Mouse (Mus musculus) embryo, embryonic 11.5 days (tissue): ENCODE results near the gene Foxf1.

Experiments
- DNase-seq: peaks from one replicate; pipeline ENCODE4 v3.0.0-alpha.2; 2012; ENCODE audit warnings: low read depth, low spot score

Gene Foxf1

DNA sequence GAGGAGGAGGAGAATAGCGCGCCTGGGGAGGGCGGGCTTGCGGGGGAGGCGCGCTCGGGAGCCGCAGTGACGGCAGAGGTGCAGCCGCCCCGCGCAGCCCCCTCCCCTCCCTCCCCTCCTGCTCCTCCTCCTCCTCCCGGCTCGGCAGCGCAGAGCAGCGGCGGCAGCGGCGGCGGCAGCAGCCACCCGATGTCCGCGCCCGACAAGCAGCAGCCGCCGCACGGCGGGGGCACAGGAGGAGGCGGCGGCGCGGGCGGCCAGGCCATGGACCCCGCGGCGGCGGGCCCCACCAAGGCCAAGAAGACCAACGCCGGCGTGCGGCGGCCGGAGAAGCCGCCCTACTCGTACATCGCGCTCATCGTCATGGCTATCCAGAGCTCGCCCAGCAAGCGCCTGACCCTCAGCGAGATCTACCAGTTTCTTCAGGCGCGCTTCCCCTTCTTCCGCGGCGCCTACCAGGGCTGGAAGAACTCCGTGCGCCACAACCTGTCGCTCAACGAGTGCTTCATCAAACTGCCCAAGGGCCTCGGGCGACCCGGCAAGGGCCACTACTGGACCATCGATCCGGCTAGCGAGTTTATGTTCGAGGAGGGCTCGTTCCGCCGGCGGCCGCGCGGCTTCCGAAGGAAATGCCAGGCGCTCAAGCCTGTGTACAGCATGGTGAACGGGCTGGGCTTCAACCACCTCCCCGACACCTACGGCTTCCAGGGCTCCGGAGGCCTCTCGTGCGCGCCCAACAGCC lies at the start of gene Foxf1:
TSS of gene Foxf1 (plus strand) at position 177 of the 742 bp plus-strand sequence.
- DNase-seq: no peak

DNA sequence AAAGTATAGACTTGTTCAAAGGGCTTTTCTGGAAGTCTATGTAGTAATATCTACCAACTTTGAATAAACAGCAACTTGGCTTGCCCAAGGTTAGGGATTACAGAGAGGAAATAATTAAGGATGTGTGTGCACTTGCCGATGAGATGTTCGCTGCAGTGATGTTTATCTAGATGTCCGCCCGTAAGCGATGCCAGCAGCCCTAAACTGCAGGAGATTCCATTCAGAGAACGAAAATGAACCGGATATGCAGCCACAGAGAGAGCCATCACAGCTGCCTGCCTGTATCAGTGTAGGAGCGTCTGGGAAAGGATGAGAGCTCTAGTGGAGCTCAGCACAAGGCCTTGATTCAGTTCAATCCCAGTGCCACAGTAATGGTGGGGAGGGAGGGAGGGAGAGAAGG lies 48.6 kb upstream of the Foxf1 start:
- DNase-seq: no peak

DNA sequence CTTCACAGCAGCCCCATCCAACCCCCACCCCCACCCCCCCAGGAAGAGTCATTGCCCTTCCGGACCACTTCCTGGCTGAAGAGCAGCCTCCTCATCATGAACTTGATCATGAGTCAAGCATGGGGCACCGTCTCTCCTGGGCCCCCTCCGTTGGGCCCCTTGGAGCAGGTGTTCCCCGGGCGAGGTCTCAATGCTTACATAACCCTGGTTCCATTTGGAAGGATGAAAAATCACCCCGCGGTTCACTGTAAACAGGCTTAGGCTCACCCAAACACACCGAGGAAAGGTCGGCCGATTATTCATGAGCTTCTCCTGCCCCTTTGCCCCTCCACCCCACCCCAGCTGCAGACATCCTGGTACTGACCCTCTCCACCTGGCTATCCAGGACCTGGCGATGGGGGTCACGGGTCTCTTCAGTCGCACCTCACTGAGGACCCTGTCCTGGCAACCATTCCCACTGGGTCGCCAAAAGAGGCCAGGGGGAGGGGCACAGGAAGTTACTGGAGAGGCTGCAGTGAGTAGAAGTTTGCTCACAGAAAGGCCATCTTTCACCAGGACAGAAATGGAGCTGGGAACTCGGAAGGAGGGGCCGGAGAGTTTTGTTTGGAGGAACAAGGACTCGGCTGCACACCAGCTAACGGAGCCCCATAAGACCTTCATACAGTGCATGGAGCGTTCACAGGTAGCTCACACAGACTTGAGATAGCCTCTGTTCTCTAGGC lies 40.3 kb upstream of the Foxf1 start:
- no peak for DNase-seq

DNA sequence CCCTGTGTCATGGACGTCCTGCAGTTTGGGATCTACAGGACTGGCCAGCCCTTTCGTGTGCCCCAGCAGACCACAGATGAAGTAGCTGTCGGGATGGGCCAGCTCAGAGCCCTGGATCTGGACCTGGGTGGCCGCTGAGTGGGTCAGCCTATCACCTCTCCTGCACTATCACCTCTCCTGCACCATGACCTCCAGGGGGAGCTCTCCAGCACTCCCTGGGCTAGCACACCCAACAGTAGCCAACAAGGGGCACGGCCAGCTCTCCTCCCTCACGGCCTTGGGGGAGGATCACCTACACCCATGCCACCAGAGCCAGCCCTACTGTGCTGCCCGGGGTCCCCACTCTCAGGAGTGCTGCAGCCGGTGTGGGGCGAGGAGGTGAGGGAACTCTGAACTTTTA lies 36.7 kb upstream of the Foxf1 start:
- no peak for DNase-seq

DNA sequence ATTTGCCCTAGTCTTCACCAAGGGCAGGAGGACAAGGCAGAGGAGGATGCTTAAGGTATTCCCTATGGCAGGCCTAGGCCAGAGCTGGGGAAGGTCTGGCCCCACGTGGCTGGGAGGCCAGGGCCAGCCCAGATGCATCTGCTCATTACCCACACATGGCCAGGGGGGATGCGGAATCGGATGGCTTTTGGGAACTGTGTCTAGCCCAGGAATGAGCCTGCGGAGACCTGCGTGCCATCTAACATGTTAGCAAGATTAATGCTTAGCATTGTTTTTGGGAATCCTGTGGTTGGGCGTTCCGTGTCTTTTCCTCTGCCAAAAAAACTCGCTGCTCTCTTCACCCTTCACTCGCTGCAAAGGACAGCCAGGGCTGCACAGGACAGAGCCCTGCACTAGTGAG lies 26.1 kb upstream of the Foxf1 start:
- DNase-seq: no peak

DNA sequence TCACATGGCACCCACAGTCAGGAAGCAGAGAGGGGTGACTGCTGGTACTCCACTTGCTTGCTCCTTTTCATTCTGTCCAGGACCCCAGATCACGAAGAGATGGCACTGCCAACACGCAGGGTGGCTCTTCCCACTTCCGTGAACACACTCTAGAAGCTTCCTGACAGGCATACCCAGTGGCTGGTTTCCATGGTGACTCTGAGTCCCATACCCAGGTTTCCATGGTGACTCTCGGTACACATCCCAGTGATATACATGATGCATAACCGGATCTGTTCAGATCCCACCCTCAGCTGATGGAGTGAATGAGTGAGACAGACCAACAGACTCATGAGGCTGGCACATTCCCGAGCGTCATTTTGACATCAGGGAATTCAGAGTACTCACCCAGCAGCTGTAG lies 25.1 kb upstream of the Foxf1 start:
- DNase-seq: no peak

DNA sequence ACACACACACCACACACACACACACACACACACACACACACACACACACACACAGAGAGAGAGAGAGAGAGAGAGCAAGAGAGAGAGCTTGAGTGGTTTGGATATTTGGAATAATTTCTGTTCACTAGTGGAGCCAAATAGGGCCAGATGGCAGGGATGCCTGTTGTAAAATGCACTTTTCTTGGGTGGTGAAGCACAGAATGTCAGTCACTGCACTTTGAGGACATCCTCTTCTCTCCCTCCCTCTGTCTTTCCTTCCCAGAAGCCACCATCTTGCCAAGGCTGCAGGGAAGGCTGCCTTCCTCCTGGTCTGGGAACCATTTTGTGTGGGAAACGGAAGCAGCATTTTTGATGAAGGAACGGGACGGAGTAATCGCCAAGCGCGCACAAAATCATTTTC lies 21.7 kb upstream of the Foxf1 start:
- DNase-seq: no peak

DNA sequence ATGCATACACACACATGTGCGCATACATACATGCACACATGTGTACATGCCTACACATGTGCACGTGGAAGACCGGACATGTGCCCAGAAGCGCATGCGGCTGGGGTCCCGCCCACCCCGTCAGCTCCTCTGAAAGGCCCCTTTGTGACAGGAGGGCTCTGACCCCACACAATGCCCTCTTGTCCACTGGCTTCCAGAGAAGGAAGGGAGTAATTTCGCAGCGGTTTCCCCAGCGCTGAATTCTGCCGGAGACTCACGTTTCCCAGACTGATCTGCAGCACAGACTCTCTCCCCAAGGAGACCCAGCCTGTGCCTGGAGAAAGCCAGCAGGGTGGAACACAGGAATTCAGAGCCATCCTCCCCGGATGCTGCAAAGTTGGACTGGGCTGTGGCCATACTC lies 20.5 kb upstream of the Foxf1 start:
- no peak for DNase-seq

DNA sequence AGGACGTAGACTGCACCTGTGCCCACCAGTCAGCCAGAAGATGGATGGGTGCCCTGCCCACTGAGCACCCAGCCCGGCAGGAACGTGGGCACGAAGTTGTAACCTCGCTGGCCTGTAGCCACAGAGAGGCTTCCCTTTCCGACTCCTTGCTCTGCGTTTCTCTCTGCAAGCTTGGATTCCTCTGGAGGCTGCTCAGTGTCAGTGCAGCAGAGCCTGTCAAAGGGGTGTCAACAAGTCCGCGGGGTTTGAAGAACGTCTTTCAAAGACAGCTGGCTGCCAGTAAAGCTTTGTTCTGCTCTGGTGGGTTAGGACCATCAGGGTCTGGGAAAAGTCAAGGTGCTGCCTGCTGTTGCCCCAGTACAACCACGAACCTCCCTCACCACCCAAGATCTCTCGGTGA lies 12.7 kb upstream of the Foxf1 start:
- no peak for DNase-seq

DNA sequence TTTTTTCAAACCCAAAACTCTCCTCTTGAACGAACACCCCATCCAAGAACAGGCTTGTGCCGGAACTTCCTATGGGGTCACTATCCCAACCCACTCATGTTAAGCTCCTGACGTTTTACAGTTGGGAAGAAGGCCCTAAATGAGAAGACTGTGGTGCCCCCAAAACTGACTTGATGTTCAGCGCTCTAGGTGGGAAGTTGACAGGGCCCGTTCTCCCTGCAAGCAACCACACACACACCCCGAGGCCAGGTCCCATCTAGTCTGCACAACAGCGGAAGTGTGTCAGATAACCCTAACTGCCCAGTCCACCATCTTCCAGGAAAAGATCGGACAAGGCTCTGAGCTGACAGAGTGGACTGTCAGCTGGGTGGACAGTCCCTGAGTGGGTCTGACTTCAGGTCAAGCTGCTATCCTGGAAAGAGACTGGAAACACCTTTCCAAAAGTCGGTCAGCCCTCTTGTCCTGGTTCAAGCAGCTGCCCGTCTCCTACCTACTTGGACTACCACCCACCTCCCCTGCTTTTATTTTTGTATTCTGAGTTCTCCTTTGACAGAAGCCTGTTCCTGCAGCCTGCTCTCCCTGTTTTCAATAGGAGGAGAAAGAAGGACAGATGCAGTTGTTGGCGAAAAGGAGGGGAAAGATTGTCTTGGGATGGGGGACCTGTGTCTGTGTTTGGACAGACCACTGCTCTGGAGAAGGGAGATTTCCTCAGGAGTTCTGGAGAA lies 11.6 kb upstream of the Foxf1 start:
- no peak for DNase-seq

DNA sequence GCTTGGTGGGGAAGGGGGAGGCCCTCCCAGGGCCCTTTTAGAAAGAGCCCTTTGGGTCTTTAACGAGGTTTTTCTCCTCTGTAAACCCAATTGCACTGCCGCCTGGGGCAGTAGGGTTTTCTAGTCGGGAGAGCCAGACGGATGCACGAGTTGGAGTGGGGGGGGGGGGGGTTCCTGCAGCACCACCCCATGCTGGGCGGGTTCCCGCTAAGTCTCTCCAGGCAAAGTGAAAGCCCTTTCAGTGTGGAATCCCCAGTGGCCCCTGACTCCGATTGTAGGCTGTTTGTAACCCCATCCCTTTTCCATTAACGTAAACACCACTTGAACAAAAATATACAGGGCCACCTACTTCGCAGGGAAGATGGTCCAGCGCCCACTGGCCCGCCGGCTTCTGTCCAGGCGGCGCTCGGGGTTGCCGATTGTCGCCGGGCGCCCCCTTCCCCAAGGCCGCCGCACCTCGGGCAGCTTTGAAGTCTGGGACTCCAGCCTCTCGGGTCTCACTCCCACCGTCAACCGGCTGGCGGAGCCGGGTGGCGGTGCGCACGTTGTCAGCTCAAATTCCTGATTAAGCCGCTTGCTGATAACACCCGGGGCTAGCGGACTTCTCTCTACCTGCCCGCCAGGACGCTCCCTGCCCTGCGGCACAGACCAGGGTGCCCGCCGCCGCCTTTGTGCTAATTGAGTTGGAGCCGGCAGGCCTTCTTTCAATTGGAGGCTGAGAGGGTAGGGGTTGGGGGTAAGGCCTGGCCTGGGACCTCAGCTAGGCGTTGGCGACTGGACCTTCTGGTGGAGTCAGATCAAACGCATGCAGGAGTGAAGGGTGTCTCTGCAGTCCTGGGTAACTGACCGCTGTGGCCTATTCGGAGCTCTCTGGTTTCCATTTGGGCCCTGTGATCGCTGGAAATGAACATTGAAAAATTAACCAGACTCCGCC lies 10.7 kb upstream of the Foxf1 start:
- no peak for DNase-seq

DNA sequence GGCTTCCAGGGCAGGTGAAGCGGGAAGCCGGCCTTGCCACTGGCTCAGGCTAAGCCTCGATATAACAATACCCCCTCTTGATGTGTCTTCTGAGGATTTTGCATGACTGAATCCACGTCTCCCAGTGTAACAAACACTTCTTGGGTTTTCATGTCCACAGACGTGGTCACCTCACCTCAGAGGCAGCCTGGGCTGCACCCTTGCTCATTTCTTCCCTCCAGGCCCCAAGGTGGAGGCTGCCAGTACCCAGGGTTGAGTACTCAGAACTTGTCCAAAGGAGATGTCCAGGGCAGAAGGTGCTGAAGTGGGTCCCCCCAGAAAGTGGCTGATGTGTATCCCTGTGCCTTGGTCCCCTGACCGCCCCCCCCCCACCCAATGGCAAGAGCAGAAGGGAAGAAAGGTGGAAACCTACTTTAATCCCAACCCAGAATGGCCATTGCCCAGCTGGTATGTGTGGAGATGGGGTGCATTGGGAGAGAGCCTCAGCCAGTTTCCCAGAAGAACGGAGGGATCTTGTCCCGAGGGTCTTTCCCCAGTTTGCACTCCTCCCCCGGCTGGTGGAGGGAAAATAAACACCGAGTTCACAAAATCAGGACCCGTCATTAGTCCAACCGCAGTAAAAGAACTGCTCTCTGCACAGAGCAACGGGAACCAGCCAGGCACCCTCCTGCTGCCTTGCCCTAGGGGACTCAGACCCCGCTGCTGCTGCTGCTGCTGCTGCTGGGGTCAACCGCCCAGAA lies 9.9 kb upstream of the Foxf1 start:
- DNase-seq: no peak

DNA sequence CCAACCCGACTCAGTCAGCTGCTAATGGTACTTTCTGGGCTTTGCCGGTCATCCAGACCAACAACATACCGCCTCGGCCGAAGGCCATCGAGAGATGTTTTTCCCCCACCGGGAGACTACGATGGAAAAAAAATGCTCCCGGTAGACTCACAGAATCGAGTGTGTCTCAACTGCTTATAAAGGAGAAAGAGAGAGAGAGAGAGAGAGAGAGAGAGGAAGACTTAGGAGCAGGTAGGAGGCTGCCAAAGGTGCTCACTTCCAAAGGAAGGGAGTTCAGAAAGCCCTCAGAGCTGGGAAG lies 9.4 kb upstream of the Foxf1 start:
- no peak for DNase-seq

DNA sequence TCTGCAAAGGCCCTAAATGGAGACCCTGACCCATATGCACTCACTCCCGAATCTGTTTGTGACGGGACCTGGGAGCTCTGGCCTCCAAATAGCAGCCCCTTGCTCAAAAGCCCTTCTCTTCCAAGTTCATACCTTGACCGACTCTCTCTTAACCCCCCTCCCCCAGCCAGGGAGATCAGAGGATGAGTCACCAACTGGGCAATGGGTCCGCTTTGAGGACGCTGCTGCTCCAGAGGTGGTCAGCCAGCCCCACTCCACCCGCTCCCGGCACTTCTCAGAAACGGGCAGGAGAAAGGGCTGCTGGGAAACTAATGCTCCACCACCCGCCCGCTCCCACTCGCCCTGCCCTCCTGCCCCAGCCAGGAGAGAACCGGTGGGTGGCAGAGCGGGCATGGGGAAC lies 8.2 kb upstream of the Foxf1 start:
- no peak for DNase-seq

DNA sequence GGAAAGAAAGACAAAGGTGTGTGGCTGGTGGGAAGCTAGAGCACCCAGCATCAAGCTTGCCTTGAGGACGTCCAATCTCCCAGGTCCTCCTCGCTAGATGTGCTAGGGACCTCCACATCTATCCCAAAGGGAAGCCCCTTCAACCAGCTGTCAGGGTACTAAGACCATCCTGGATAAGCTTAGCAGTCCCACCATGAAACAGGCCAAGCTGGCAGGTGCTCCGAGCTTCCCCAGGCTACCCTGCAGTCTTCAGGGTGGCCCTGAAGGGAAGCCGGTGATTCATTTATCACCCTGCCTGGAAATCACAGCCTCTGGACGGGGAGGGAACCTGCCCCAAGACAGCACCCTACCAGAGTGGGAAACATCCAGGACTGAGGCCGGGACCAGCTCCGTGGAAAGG lies 7.6 kb upstream of the Foxf1 start:
- DNase-seq: no peak

DNA sequence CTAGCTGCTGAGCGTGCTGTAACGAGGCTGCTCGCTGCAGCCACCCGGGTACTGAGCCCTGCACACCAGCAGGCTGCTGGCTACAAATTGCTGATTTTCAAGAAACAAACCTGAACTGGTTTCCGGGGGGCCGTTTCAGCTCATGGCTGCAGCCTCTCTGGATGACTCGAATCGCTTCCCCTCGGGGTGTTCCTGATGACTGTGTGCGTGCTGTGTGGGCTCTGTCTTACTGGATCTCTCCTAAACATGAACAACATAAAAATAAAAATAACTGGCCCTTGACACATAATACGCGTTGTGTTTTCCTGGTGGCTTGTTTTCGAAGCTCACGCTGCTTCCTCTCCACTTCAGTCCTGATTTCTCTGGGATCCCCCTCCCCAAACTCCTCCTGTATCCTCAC lies 5.5 kb upstream of the Foxf1 start:
- DNase-seq: no peak

DNA sequence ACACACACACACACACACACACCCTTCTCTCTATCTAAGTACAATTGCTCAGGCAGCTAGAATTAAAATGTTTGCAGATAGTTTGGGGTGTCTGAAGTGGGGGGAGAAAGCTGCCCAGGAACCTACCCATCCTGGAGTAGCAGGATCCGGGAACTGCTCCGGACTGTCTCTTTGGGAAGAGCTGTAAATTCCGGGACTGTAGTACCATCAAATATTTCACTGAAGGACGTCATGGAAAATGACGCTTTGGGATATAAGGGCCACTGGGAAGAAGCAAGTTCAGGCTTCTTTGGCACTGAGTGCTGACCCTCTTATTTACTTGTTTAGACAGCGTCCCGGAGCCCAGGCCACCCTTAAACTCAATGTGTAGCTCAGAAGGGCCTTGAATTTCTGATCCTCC lies 5.0 kb upstream of the Foxf1 start:
- no peak for DNase-seq

DNA sequence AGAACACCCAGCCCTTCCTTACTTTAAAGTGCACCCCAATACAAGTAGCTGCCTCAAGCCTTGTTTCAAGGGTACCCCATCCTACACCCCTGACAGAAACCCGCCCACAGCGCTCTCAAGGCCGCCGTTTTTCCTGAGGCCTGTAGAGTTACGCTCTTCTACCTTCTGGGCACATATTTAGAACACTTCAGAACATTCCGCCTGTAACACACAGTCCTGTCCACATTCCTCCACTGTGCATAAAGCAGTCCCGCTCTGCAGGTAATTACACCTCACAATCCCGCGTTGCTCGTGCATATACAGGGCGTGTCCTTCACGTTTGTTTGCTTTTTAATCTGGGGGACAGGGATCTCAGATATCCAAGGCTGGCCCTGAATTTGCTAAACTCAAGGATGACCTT lies 4.2 kb upstream of the Foxf1 start:
- no peak for DNase-seq

DNA sequence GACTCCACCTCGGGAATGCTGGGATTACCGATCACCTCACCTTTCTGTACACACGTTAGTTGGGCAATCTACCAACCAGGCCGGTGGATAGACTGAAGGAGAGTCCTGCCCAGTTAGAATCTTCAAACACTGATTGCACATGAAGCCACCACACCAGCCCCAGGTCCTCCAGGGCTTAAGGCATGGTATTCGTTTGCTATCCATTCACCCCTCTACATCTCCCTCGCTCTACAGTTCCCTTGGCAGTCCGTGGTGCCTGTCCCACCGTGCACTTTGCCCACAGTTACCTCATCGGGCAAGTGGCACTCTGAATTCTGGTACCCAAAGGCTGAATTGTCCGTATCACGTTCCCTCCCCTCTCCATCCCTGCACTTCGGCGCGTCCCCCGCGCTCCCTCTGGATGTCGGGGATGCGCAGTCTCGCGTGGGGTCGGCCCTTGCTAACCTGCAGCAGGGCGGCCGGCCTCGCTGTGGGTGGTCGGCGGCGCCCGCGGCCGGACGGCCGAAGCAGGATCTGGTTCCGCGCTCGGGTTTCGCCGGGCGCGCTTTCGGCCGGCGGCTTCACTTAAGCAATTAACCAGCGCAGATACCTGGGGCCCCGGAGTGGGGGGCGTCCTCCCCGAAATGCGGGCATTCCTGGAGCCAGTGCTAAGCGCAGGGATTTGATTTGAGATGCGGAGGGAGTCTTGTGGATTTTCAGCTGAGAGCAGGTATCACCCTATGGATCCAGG lies 3.7 kb upstream of the Foxf1 start:
- DNase-seq: no peak

DNA sequence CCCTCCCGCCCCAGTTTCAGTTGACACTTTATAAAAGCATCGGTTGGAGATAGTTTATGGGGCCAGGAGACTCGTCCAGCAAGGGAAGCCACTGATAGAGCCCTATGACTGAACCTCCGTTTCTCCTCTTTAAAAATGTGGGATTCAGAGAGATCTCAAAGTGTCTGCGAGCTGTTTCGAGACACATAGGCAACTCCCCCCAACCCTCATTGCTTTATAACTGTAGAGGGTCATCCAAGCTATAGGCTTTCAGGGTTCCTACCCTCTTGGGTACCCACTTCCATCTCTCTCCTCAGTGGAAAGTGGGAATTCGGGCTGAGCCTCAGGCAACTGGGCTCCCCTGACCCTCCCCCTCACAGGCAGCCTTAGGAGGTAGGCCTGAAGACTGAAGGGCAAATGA lies 2.8 kb upstream of the Foxf1 start:
- no peak for DNase-seq
